Mouse (Mus musculus) cerebellum, postnatal 36 days (tissue): Measurements from ENCODE around the gene AC134908.4.

Experiments used
- DNase-seq, 2 experiments: peaks; one replicate each; pipeline ENCODE4 v3.0.0; 2021 to 2022; ENCODE audit warnings: mixed read lengths in 2 of 2

Gene AC134908.4

GRCm38 (mm10) chr17:25806507-25806906 lies 11.0 kb upstream of the AC134908.4 start:
- DNase-seq = peak in 1 of 2 experiments; percentile 1

GRCm38 (mm10) chr17:25802825-25803517 lies 7.5 kb upstream of the AC134908.4 start:
- peak in 1 of 2 experiments; percentile 36 for DNase-seq

GRCm38 (mm10) chr17:25801029-25801428 lies 5.6 kb upstream of the AC134908.4 start:
- DNase-seq = peak; percentile 64 to 77

- peak in 1 of 2 experiments; percentile 67 for DNase-seq
These were observed 1.5 kb upstream of the AC134908.4 start, which contains the start of gene Metrn for GRCm38 (mm10) chr17:25796951-25797369. Metrn (minus strand) TSS chr17:25797136.

- no peak for DNase-seq
These were observed 832 bp upstream of the AC134908.4 start for GRCm38 (mm10) chr17:25796211-25796771.

- peak in 1 of 2 experiments; percentile 11 for DNase-seq
These were observed 461 bp downstream of the AC134908.4 start for GRCm38 (mm10) chr17:25794998-25795397.

- peak in 1 of 2 experiments; percentile 19 for DNase-seq
These were observed 1.3 kb downstream of the AC134908.4 start for GRCm38 (mm10) chr17:25794197-25794596.

- DNase-seq = peak; percentile 53 to 57
These were observed 2.8 kb downstream of the AC134908.4 start, which contains the start of gene Fam173a for GRCm38 (mm10) chr17:25792615-25793014. Fam173a (minus strand) TSS chr17:25792901.

- peak; percentile 86 to 90 for DNase-seq
These were observed 3.5 kb downstream of the AC134908.4 start for GRCm38 (mm10) chr17:25791843-25792527.

GRCm38 (mm10) chr17:25791320-25791842 lies 4.1 kb downstream of the AC134908.4 start:
- DNase-seq = no peak

- no peak for DNase-seq
These were observed 8.5 kb downstream of the AC134908.4 start for GRCm38 (mm10) chr17:25786781-25787504.

GRCm38 (mm10) chr17:25786280-25786679 lies 9.2 kb downstream of the AC134908.4 start, which contains the start of gene Ccdc78:
Ccdc78 (plus strand) TSS chr17:25786580.
- no peak for DNase-seq

GRCm38 (mm10) chr17:25785281-25785745 lies 10.1 kb downstream of the AC134908.4 start, which contains the start of gene Haghl:
Haghl (minus strand) TSS chr17:25785673.
- peak; percentile 97 to 99 for DNase-seq

- DNase-seq = no peak
These were observed 11.4 kb downstream of the AC134908.4 start for GRCm38 (mm10) chr17:25783861-25784574.

- DNase-seq = peak in 1 of 2 experiments; percentile 68
These were observed 12.4 kb downstream of the AC134908.4 start for GRCm38 (mm10) chr17:25783086-25783485.

GRCm38 (mm10) chr17:25781339-25781738 lies 14.1 kb downstream of the AC134908.4 start:
- DNase-seq = no peak

GRCm38 (mm10) chr17:25777948-25778347 lies 17.5 kb downstream of the AC134908.4 start:
- DNase-seq = no peak

GRCm38 (mm10) chr17:25775318-25776062 lies 20.0 kb downstream of the AC134908.4 start:
- no peak for DNase-seq

GRCm38 (mm10) chr17:25773549-25774120 lies 21.8 kb downstream of the AC134908.4 start, which contains the start of gene Narfl:
Narfl (plus strand) TSS chr17:25773776.
- DNase-seq = peak; percentile 99

- DNase-seq = no peak
These were observed 26.1 kb downstream of the AC134908.4 start for GRCm38 (mm10) chr17:25769331-25769730.
